ENCODE assay signal across 9 mouse cellular contexts in the genomic region with DNA sequence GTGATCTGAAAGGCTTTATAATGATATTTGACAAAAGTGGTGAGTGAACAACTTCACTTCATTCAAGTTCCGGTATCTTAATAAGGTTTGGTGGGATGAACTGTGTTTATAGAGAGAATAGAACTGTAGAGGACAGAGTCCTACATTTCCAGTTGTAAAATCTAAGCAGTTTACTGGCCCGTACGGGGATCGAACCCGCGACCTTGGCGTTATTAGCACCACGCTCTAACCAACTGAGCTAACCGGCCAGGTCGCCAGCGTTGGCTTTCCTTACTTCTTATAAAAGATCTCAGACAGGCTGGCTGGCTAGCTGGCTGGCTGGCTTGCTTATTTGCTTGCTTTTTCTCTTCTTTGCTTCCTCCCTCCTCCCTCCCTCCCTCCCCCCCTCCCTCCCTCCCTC. TPM values are rescaled to one million over a fixed set of nuclear protein-coding genes. Genes with fewer than 3 reads are reported as not detected.
DNase-seq lines count a peak whose midpoint lies in the region; ATAC-seq lines count a peak whose summit lies in the region.
"Had no signal": no experiment of that assay in that cellular context is flagged by ENCODE, and none has a peak within 500 bp of the region (broad histone marks: within the 10 kb centered on the region; RNA-seq: fewer than 3 reads in every experiment).

No protein-coding gene starts in this region.

- H3K4me3 ChIP-seq in forebrain, embryonic 16.5 days (replicated peaks; ENCODE audit: low read length): peak overlapping the region; percentile 37
- peak overlapping the region; percentile 41 for H3K4me3 ChIP-seq in hindbrain, embryonic 13.5 days

- H3K4me2 ChIP-seq in forebrain, embryonic 16.5 days (ENCODE audit: low read length): peak overlapping the region; percentile 39
- H3K4me2 ChIP-seq in hindbrain, embryonic 13.5 days: peak overlapping the region; percentile 52

- H3K9ac ChIP-seq in forebrain, embryonic 16.5 days (replicated peaks; ENCODE audit: low read depth, low read length): no peak overlapping the region
- no peak overlapping the region for H3K9ac ChIP-seq in hindbrain, embryonic 13.5 days

- no peaks in the 10 kb centered on the region for H3K9me3 ChIP-seq in forebrain, embryonic 16.5 days (ENCODE audit: control insufficient read depth, low read length)
- H3K9me3 ChIP-seq in hindbrain, embryonic 13.5 days: no peaks in the 10 kb centered on the region

- WGBS in forebrain, embryonic 16.5 days: under 1% methylated on average over 11 of the region's 11 CpGs
- WGBS in hindbrain, embryonic 13.5 days: 2% methylated on average over 11 of the region's 11 CpGs

- no peaks in the 10 kb centered on the region; the same call in 1 of the 2 replicates for H3K4me1 ChIP-seq in forebrain, embryonic 16.5 days (replicated peaks; ENCODE audit: control insufficient read depth, insufficient read depth, low read length)
- H3K4me1 ChIP-seq in hindbrain, embryonic 13.5 days (replicated peaks): no peaks in the 10 kb centered on the region

- H3K27me3 ChIP-seq in forebrain, embryonic 16.5 days (replicated peaks; ENCODE audit: control insufficient read depth, insufficient read depth, low read length): no peaks in the 10 kb centered on the region
- peaks cover 3% of the 10 kb centered on the region; the same call in 1 of the 2 replicates for H3K27me3 ChIP-seq in hindbrain, embryonic 13.5 days

- ATAC-seq in forebrain, embryonic 16.5 days: peak; percentile 84
- ATAC-seq in hindbrain, embryonic 13.5 days (ENCODE audit: low FRiP score): peak; percentile 63

- no peak overlapping the region for H3K27ac ChIP-seq in forebrain, embryonic 16.5 days (ENCODE audit: low read length)
- H3K27ac ChIP-seq in hindbrain, embryonic 13.5 days: no peak overlapping the region

- H3K36me3 ChIP-seq in forebrain, embryonic 16.5 days (ENCODE audit: control insufficient read depth, insufficient read depth): no peaks in the 10 kb centered on the region
- no peaks in the 10 kb centered on the region for H3K36me3 ChIP-seq in hindbrain, embryonic 13.5 days

- peak; percentile 87 for DNase-seq in ES-CJ7 (ENCODE audit: low read depth, low spot score)
- peak; percentile 70 for DNase-seq in c-Kit-positive CD71-positive TER-119-negative erythroid progenitor cells, embryonic 14.5 days (ENCODE audit: low read depth)
- DNase-seq in layer of hippocampus, postnatal 25 days (ENCODE audit: extremely low spot score in 1 of 2, low spot score in 1 of 2): peak; percentile 78 to 88
- DNase-seq in lung, postnatal 14 days: peak; percentile 49
- peak; percentile 54 for DNase-seq in retina, postnatal 1 day
- DNase-seq in urinary bladder, postnatal 14 days (ENCODE audit: low spot score): peak; percentile 58

RNA-seq across cellular contexts. Expression of a gene that starts 21.6 kb away (rescaled TPM):
- polyA plus RNA-seq in forebrain, embryonic 16.5 days (2015; fragmentation: Nextera tagmentation; extraction: Ambion mirVana): 7.8 and 8.3 TPM in 2 replicates
- polyA plus RNA-seq in hindbrain, embryonic 13.5 days (2015; fragmentation: Nextera tagmentation; extraction: Ambion mirVana): 7.5 and 7.7 TPM in 2 replicates
- 10 to 100 TPM; 42.1 to 57.8 TPM for total RNA-seq in layer of hippocampus, postnatal 25 days (2021)

RNA-seq across cellular contexts. Expression of a gene that starts 21.8 kb away (rescaled TPM):
- polyA plus RNA-seq in forebrain, embryonic 16.5 days (2015; fragmentation: Nextera tagmentation; extraction: Ambion mirVana): 1,189 and 1,296 TPM in 2 replicates
- 898 and 915 TPM in 2 replicates for polyA plus RNA-seq in hindbrain, embryonic 13.5 days (2015; fragmentation: Nextera tagmentation; extraction: Ambion mirVana)
- 10 to 100 TPM; 16.2 to 31.8 TPM for total RNA-seq in layer of hippocampus, postnatal 25 days (2021)

RNA-seq across cellular contexts. Expression of a gene that starts 23.1 kb away (rescaled TPM):
- 5.9 and 6.4 TPM in 2 replicates for polyA plus RNA-seq in forebrain, embryonic 16.5 days (2015; fragmentation: Nextera tagmentation; extraction: Ambion mirVana)
- 6.7 and 8.6 TPM in 2 replicates for polyA plus RNA-seq in hindbrain, embryonic 13.5 days (2015; fragmentation: Nextera tagmentation; extraction: Ambion mirVana)
- total RNA-seq in layer of hippocampus, postnatal 25 days (2021): 10 to 100 TPM; 21.0 to 38.5 TPM

RNA-seq across cellular contexts. Expression of a gene that starts 43.6 kb away (rescaled TPM):
- polyA plus RNA-seq in forebrain, embryonic 16.5 days (2015; fragmentation: Nextera tagmentation; extraction: Ambion mirVana): not detected in 2 replicates
- not detected in 2 replicates for polyA plus RNA-seq in hindbrain, embryonic 13.5 days (2015; fragmentation: Nextera tagmentation; extraction: Ambion mirVana)
- 100 to 1,000 TPM; 199 to 299 TPM for total RNA-seq in layer of hippocampus, postnatal 25 days (2021)
- polyA plus RNA-seq: testis, adult 2 months had no signal

RNA-seq across cellular contexts. Expression of a gene that starts 44.9 kb away (rescaled TPM):
- polyA plus RNA-seq in forebrain, embryonic 16.5 days (2015; fragmentation: Nextera tagmentation; extraction: Ambion mirVana): not detected in 2 replicates
- not detected in 2 replicates for polyA plus RNA-seq in hindbrain, embryonic 13.5 days (2015; fragmentation: Nextera tagmentation; extraction: Ambion mirVana)
- total RNA-seq in layer of hippocampus, postnatal 25 days (2021): 10 to 100 TPM; 31.1 to 33.0 TPM
- polyA plus RNA-seq: testis, adult 2 months had no signal
